Mouse (Mus musculus): ENCODE results near the gene Qrich2. TPM values are rescaled to one million over a fixed set of nuclear protein-coding genes. Genes with fewer than 3 reads are reported as not detected.

Gene Qrich2
- polyA plus RNA-seq, 1 experiment from 2014 or later, result 0.21 TPM

DNA sequence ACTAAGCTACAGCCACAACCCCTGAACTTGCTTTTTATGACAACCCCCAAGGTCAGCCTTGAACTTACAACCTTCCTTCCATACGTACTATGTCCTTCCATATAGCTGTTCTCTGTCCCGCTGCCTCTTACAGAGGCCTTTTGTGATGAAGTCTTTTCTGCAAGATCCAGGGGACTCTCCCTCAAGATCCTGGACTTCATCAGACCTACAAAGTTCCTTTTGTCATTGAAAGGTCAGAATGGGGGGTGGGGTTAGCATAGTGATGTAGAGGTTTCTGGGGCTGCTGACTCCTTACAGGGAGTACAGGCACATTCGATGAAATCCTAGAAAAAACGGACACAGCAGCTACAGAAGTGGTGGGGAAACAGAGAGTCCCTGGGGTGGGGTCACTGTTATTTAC lies 6.3 kb downstream of the Qrich2 start:
- peaks cover 14% of the 10 kb centered on the region for H3K4me1 ChIP-seq
- no peak overlapping the region for H3K4me3 ChIP-seq
- no peaks in the 10 kb centered on the region for H3K9me3 ChIP-seq (replicated peaks)
- WGBS, result 63% methylated on average over 4 of the region's 4 CpGs
- H3K27ac ChIP-seq (replicated peaks), result no peak overlapping the region
- DNase-seq (ENCODE audit: low spot score), result no peak
- H3K27me3 ChIP-seq (ENCODE audit: low read depth, poor library complexity, severe bottlenecking), result peaks cover 6% of the 10 kb centered on the region; the same call in 1 of the 2 replicates
- no peaks in the 10 kb centered on the region for H3K36me3 ChIP-seq

DNA sequence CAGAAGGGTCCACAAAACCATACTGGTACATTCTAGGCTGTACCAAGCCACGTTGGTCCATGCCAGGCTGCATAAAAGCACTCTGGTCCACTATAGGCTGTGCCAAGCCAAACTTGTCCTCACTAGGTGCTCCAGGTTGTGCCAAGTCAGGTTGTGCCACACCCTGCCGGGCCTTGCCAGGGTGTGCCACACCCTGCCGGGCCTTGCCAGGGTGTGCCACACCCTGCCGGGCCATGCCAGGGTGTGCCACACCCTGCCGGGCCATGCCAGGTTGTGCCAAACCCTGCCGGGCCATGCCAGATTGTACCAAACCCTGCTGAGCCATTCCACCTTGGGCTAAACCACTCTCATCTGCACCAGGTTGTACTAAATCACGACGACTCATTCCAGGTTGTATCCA lies 9.8 kb downstream of the Qrich2 start:
- no peak overlapping the region for H3K27ac ChIP-seq (replicated peaks)
- H3K27me3 ChIP-seq (ENCODE audit: low read depth, poor library complexity, severe bottlenecking), result peaks cover 9% of the 10 kb centered on the region; the same call in 1 of the 2 replicates
- no peaks in the 10 kb centered on the region for H3K36me3 ChIP-seq
- 90% methylated on average over 8 of the region's 8 CpGs for WGBS
- DNase-seq (ENCODE audit: low spot score), result no peak
- no peaks in the 10 kb centered on the region for H3K9me3 ChIP-seq (replicated peaks)
- H3K4me3 ChIP-seq, result no peak overlapping the region
- peaks cover 6% of the 10 kb centered on the region; the same call in 1 of the 2 replicates for H3K4me1 ChIP-seq

DNA sequence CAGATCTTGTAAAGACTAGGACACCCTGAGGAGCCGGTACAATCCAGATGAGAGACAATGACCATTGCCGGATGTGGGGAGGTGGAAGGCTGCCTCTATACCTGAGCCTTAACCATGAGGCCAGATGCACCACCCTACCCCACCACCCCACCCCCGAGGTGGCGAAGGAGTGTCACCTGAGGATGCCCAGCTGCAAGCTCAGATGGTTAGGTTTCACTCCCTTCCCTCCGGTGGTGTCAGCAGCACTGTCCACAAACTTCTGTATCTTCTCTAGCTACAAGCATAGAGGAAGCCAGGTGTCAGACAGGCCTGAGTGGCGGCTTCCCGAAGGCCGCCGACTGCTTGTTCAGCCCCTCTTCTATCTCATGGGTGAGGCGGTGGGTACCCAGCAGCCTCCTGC lies 12.2 kb downstream of the Qrich2 start:
- Histone ChIP-seq H3K4me3 (no peak overlapping the region), H3K27me3 (ENCODE audit: low read depth, poor library complexity, severe bottlenecking) (peaks cover 9% of the 10 kb centered on the region; the same call in 1 of the 2 replicates), H3K27ac (replicated peaks) (no peak overlapping the region), H3K36me3 (no peaks in the 10 kb centered on the region), H3K4me1 (no peaks in the 10 kb centered on the region), H3K9me3 (replicated peaks) (peaks cover 16% of the 10 kb centered on the region; the same call in 1 of the 2 replicates)
- DNase-seq (ENCODE audit: low spot score), result no peak
- WGBS, result 93% methylated on average over 10 of the region's 10 CpGs

GRCm38 (mm10) chr11:116449341-116449740 lies 16.7 kb downstream of the Qrich2 start:
- H3K4me3 ChIP-seq, result no peak overlapping the region
- no peak for DNase-seq (ENCODE audit: low spot score)
- H3K36me3 ChIP-seq, result no peaks in the 10 kb centered on the region
- no peak overlapping the region for H3K27ac ChIP-seq (replicated peaks)
- H3K4me1 ChIP-seq, result peaks cover 27% of the 10 kb centered on the region
- WGBS, result 93% methylated on average over 3 of the region's 3 CpGs
- H3K9me3 ChIP-seq (replicated peaks), result peaks cover 16% of the 10 kb centered on the region; the same call in 1 of the 2 replicates
- H3K27me3 ChIP-seq (ENCODE audit: low read depth, poor library complexity, severe bottlenecking), result peaks cover 26% of the 10 kb centered on the region

GRCm38 (mm10) chr11:116447822-116448221 lies 18.2 kb downstream of the Qrich2 start:
- WGBS, result 69% methylated on average over 5 of the region's 5 CpGs
- Histone ChIP-seq H3K27ac (replicated peaks) (no peak overlapping the region), H3K36me3 (no peaks in the 10 kb centered on the region), H3K27me3 (ENCODE audit: low read depth, poor library complexity, severe bottlenecking) (peaks cover 23% of the 10 kb centered on the region), H3K9me3 (replicated peaks) (peaks cover 16% of the 10 kb centered on the region; the same call in 1 of the 2 replicates), H3K4me1 (peaks cover 42% of the 10 kb centered on the region), H3K4me3 (no peak overlapping the region)
- DNase-seq (ENCODE audit: low spot score), result no peak

DNA sequence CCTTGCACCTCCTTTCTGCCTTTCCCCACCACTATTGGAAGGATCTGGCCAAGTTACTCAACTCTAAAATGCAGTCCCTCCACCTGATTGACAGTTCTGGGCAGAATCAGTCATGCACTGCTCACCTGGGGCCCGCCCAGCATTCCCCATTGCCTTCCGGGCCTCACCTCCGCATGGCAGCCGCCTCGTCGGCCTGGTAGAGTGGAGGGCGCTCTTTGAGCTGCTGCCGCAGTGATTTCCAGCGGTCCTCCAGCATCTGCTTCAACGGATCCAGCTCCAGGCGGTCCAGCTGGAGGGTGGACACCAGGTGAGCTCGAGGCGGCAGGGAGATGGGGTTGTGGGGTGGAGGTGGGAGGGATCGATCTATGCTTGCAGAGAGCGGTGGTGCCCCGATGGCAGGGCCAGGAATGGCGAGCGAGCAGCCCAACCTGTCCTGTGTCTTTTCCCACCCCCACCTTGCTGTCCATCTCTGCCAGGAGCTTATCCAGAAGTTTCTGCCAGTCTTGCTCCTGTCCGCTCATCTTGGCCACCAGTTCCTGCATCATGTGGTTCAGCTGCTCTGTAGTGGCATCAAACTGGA lies 19.6 kb downstream of the Qrich2 start:
- peaks cover 23% of the 10 kb centered on the region for H3K27me3 ChIP-seq (ENCODE audit: low read depth, poor library complexity, severe bottlenecking)
- H3K27ac ChIP-seq (replicated peaks), result no peak overlapping the region
- peaks cover 16% of the 10 kb centered on the region; the same call in 1 of the 2 replicates for H3K9me3 ChIP-seq (replicated peaks)
- H3K4me3 ChIP-seq, result no peak overlapping the region
- DNase-seq (ENCODE audit: low spot score), result no peak
- H3K4me1 ChIP-seq, result peaks cover 48% of the 10 kb centered on the region
- H3K36me3 ChIP-seq, result no peaks in the 10 kb centered on the region
- 17% methylated on average over 19 of the region's 19 CpGs for WGBS

- H3K9me3 ChIP-seq (replicated peaks), result peaks cover 12% of the 10 kb centered on the region; the same call in 1 of the 2 replicates
- 36% methylated on average over 16 of the region's 16 CpGs for WGBS
- peak overlapping the region; percentile 18 for H3K4me3 ChIP-seq
- H3K27ac ChIP-seq (replicated peaks), result peak overlapping the region; percentile 18; the same call in 1 of the 2 replicates
- H3K27me3 ChIP-seq (ENCODE audit: low read depth, poor library complexity, severe bottlenecking), result peaks cover 23% of the 10 kb centered on the region
- peak; percentile 93 for DNase-seq (ENCODE audit: low spot score)
- peaks cover 51% of the 10 kb centered on the region for H3K4me1 ChIP-seq
- H3K36me3 ChIP-seq, result peaks cover 2% of the 10 kb centered on the region; the same call in 1 of the 2 replicates
Observed at GRCm38 (mm10) chr11:116445596-116446307, 20.3 kb downstream of the Qrich2 start.

DNA sequence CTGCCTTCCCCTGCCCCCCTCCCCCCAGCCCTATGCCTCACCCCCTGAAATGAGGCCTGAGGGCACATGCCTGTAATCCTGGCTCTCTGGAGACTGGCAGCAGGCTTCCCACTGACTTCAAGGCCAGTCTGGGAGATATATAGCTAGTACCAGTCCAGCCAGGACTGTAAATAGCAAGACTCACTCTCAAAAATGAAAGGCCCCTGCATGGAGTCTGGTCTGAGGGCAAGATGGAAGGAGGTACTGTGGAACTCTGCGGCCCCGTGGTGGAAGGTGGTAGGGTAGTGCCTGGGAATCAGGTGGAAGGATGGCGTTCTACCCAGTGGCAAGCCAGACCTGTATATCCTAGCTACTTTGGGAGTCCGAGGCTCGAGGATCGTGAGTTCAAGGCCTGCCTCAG lies 22.1 kb downstream of the Qrich2 start:
- Histone ChIP-seq H3K4me3 (no peak overlapping the region), H3K27ac (replicated peaks) (peak overlapping the region; percentile 28; the same call in 1 of the 2 replicates), H3K27me3 (ENCODE audit: low read depth, poor library complexity, severe bottlenecking) (peaks cover 23% of the 10 kb centered on the region), H3K4me1 (peaks cover 51% of the 10 kb centered on the region), H3K36me3 (peaks cover 19% of the 10 kb centered on the region), H3K9me3 (replicated peaks) (no peaks in the 10 kb centered on the region)
- WGBS, result 90% methylated on average over 6 of the region's 6 CpGs
- DNase-seq (ENCODE audit: low spot score), result no peak

GRCm38 (mm10) chr11:116443311-116443710 lies 22.7 kb downstream of the Qrich2 start:
- Histone ChIP-seq H3K27ac (replicated peaks) (0 out of 2 replicates have a peak overlapping the region, but pooled peaks have one; percentile 28), H3K4me3 (no peak overlapping the region), H3K4me1 (peaks cover 49% of the 10 kb centered on the region), H3K27me3 (ENCODE audit: low read depth, poor library complexity, severe bottlenecking) (peaks cover 23% of the 10 kb centered on the region), H3K36me3 (peaks cover 21% of the 10 kb centered on the region), H3K9me3 (replicated peaks) (no peaks in the 10 kb centered on the region)
- WGBS, result 86% methylated on average over 6 of the region's 6 CpGs
- DNase-seq (ENCODE audit: low spot score), result no peak

DNA sequence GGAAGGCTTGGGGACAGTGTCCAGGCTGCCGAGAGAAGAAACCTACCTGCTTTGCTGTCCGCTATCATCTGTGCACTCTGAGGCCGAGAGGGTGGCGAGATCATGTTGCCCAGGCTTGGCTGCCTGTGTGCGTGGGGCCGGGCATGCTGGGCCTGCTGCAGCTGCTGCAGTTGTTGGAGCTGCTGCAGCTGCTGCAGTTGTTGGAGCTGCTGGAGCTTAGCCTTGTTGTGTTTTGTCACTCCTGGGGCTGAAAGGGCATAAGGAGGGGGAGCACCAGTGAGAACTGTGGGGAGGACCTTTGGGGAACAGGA lies 23.2 kb downstream of the Qrich2 start:
- 81% methylated on average over 6 of the region's 6 CpGs for WGBS
- H3K27ac ChIP-seq (replicated peaks), result 0 out of 2 replicates have a peak overlapping the region, but pooled peaks have one; percentile 14

GRCm38 (mm10) chr11:116442129-116442866 lies 23.7 kb downstream of the Qrich2 start:
- peaks cover 50% of the 10 kb centered on the region for H3K4me1 ChIP-seq
- peaks cover 29% of the 10 kb centered on the region for H3K36me3 ChIP-seq
- DNase-seq (ENCODE audit: low spot score), result no peak
- 84% methylated on average over 15 of the region's 15 CpGs for WGBS
- H3K27me3 ChIP-seq (ENCODE audit: low read depth, poor library complexity, severe bottlenecking), result peaks cover 13% of the 10 kb centered on the region
- H3K9me3 ChIP-seq (replicated peaks), result no peaks in the 10 kb centered on the region
- H3K4me3 ChIP-seq, result no peak overlapping the region
- H3K27ac ChIP-seq (replicated peaks), result 0 out of 2 replicates have a peak overlapping the region, but pooled peaks have one; percentile 14

More for the DNA sequence above, 23.2 kb downstream of the Qrich2 start:
- Histone ChIP-seq H3K4me3 (no peak overlapping the region), H3K36me3 (peaks cover 24% of the 10 kb centered on the region), H3K27me3 (ENCODE audit: low read depth, poor library complexity, severe bottlenecking) (peaks cover 18% of the 10 kb centered on the region), H3K9me3 (replicated peaks) (no peaks in the 10 kb centered on the region), H3K4me1 (peaks cover 45% of the 10 kb centered on the region)
- DNase-seq (ENCODE audit: low spot score), result no peak

DNA sequence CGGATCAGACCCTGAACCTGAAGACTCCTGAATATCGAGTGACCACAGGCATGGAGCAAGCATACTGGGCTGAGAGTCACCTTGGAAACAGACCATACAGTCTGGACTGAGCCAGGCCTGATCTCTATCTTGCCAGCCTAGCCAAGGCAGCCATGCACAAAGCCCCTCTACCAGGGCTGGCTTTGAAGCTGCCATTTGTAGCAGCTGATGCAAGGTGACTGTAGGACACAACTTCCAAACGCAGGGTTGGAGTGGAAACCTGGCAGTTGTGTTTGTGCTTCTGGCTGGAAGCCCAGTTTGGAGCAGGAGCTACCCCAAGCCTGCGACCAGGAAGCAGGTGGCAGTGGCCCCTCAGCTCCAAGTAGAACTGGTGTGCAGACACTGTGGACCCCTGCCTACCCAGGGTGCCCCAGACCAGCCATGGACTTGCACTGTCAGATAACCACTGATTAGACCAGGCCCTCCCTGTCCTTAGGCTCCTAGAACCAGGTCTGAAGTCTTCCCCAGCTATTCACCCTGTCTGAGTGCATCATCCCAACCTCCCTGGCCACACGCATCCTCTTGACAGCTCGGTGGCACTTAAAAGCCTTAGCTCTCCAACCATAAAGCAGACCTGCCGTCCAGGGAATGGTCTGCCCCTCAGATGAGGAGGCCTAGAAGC lies 25.5 kb downstream of the Qrich2 start:
- WGBS, result 89% methylated on average over 7 of the region's 7 CpGs
- no peak for DNase-seq (ENCODE audit: low spot score)

More for the DNA sequence above, 25.5 kb downstream of the Qrich2 start:
- Histone ChIP-seq H3K4me3 (no peak overlapping the region), H3K27me3 (ENCODE audit: low read depth, poor library complexity, severe bottlenecking) (no peaks in the 10 kb centered on the region), H3K36me3 (peaks cover 46% of the 10 kb centered on the region), H3K27ac (replicated peaks) (no peak overlapping the region; the same call in 1 of the 2 replicates), H3K4me1 (peaks cover 58% of the 10 kb centered on the region), H3K9me3 (replicated peaks) (no peaks in the 10 kb centered on the region)
